Mouse (Mus musculus) kidney, embryonic 14.5 days (tissue): ENCODE data around the gene Arl6ip5. TPM values are rescaled to one million over a fixed set of nuclear protein-coding genes. Genes with fewer than 3 reads are reported as not detected.

Experiments
- ATAC-seq: fragments of 200-750 bp; cut with Nextera tagmentation; 2 replicates; pipeline ENCODE4 v1.8.0; 2017; ENCODE audit warnings: moderate number of reproducible peaks, mild to moderate bottlenecking, moderate TSS enrichment, moderate library complexity; ENCODE audit not compliant: low FRiP score, low TSS enrichment
- H3K27ac ChIP-seq: fragments of 300-500 bp; sonication (generic); 2 replicates; pipeline ENCODE4 v1.5.1; 2014; ENCODE audit warnings: low read depth, mild to moderate bottlenecking, low read length, moderate library complexity, mixed read lengths
- H3K27me3 ChIP-seq: fragments of 300-500 bp; sonication (generic); 2 replicates; pipeline ENCODE4 v1.6.1; 2014; ENCODE audit warnings: mild to moderate bottlenecking, low read length; ENCODE audit not compliant: control insufficient read depth, insufficient read depth
- H3K36me3 ChIP-seq: fragments of 300-500 bp; sonication (generic); 2 replicates; pipeline ENCODE4 v1.6.1; 2014; ENCODE audit warnings: low read length, mixed read lengths; ENCODE audit not compliant: control insufficient read depth, insufficient read depth
- H3K4me1 ChIP-seq: fragments of 300-500 bp; sonication (generic); 2 replicates; pipeline ENCODE4 v1.6.1; 2014; ENCODE audit warnings: low read length, mixed read lengths; ENCODE audit not compliant: control insufficient read depth, insufficient read depth
- H3K4me2 ChIP-seq: fragments of 300-500 bp; sonication (generic); replicated peaks from 2 replicates; pipeline ENCODE4 v1.6.1; 2014; ENCODE audit warnings: low read depth, mild to moderate bottlenecking, low read length
- H3K4me3 ChIP-seq: fragments of 300-500 bp; sonication (generic); 2 replicates; pipeline ENCODE4 v1.5.1; 2014; ENCODE audit warnings: mild to moderate bottlenecking, low read length
- H3K9ac ChIP-seq: fragments of 300-500 bp; sonication (generic); 2 replicates; pipeline ENCODE4 v1.6.1; 2014; ENCODE audit warnings: low read depth, mild to moderate bottlenecking, low read length, moderate library complexity
- H3K9me3 ChIP-seq: fragments of 300-500 bp; sonication (generic); 2 replicates; pipeline ENCODE4 v1.6.1; 2016; ENCODE audit warnings: low read length; ENCODE audit not compliant: control insufficient read depth
- WGBS: fragments of 180-500 bp; shearing (Covaris S2); extraction: QIAGEN DNeasy Blood & Tissue Kit; methylation state at CpG from one replicate; pipeline ENCODE4 v1.1.7; 2014; 5-methylcytosine and 5-hydroxymethylcytosine counted together
- polyA plus RNA-seq: library from polyadenylated mRNA; unstranded; fragments of >200 nt; fragmentation: Nextera tagmentation; extraction: Ambion mirVana; gene quantifications from 2 replicates; pipeline ENCODE4 v1.2.1, GENCODE M21; 2014

The Arl6ip5 gene
- polyA plus RNA-seq, 1 experiment from 2014 or later = 25.9 TPM

DNA sequence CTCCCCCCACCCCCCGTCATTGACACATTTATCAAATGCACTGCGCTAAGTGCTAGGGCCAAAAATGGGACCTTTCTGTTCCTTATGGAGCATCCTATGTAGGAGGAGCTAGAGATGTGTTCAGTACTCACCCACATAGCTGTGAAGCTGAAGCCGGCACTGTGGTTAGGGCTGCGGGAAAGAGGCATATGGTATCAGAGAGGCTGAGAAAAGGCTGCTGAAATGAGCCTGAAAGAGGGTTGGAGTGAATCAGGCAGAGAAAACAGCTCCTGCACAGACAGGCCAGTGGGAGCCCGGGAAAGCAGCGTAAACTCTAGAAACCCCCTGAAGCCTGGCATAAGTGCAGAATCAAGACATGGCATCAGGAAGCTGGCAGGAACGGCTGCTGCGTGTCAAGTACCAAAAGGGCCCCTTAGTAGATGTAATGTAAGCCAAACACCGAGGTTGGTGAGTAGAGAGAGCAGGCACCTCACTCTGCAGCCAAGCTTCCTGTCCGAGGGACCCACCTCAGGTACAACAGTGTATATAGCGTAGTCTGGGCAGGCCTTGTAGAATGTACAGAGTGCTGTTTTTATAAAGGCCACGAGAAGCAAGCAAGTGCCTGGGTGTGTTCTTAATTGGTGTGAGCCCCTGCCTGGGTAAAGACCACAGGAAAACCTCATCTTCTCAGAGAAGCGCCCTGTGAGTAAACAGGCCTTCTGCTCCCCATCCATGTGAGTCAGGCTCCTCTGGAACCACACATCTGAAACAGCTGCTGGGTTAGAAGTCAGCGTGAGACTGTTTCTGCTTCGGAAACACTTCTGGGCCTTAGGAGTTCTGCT lies 10.9 kb downstream of the Arl6ip5 start:
- Histone ChIP-seq H3K9ac (no peak overlapping the region), H3K27me3 (no peaks in the 10 kb centered on the region), H3K27ac (no peak overlapping the region), H3K4me2 (no peak overlapping the region), H3K4me3 (no peak overlapping the region), H3K4me1 (no peaks in the 10 kb centered on the region), H3K36me3 (no peaks in the 10 kb centered on the region), H3K9me3 (no peaks in the 10 kb centered on the region)
- WGBS = 71% methylated on average over 15 of the region's 15 CpGs
- no peak for ATAC-seq

GRCm38 (mm10) chr6:97222321-97222720 lies 11.8 kb downstream of the Arl6ip5 start:
- Histone ChIP-seq H3K4me1 (no peaks in the 10 kb centered on the region), H3K9ac (no peak overlapping the region), H3K4me2 (no peak overlapping the region), H3K36me3 (no peaks in the 10 kb centered on the region), H3K4me3 (no peak overlapping the region), H3K27me3 (no peaks in the 10 kb centered on the region), H3K9me3 (no peaks in the 10 kb centered on the region), H3K27ac (no peak overlapping the region)
- 0 out of 2 replicates have a peak, but pooled peaks have one; percentile 32 for ATAC-seq
- WGBS = 44% methylated on average over 6 of the region's 6 CpGs

GRCm38 (mm10) chr6:97222931-97223467 lies 12.5 kb downstream of the Arl6ip5 start:
- H3K9ac ChIP-seq = no peak overlapping the region
- no peaks in the 10 kb centered on the region for H3K4me1 ChIP-seq
- ATAC-seq = no peak
- no peaks in the 10 kb centered on the region for H3K27me3 ChIP-seq
- no peak overlapping the region for H3K4me3 ChIP-seq
- no peaks in the 10 kb centered on the region for H3K36me3 ChIP-seq
- H3K27ac ChIP-seq = no peak overlapping the region
- no peak overlapping the region for H3K4me2 ChIP-seq
- WGBS = 66% methylated on average over 5 of the region's 5 CpGs
- no peaks in the 10 kb centered on the region for H3K9me3 ChIP-seq

DNA sequence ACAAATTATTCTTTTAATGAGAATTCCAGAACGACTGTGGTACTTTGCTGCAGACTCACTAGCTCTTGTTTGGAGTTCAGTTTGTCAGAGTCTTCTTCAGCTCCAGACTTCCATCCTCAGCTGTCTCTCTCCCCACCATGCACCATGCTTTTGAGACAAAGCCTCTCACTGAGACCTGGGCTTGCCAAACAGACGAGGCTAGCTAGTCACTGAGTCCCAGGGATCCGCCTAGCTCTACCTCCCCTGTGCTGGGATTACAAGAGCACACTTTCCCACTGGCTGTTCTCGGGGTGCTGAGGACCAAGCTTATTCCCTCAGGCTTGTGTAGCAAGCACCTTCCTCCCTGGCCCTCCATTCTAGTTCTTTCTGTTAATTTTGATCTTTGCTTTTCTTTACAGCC lies 13.1 kb downstream of the Arl6ip5 start:
- H3K9ac ChIP-seq = no peak overlapping the region
- H3K4me3 ChIP-seq = no peak overlapping the region
- WGBS = 86% methylated on average over 4 of the region's 4 CpGs
- H3K27me3 ChIP-seq = no peaks in the 10 kb centered on the region
- ATAC-seq = no peak
- H3K36me3 ChIP-seq = no peaks in the 10 kb centered on the region
- no peak overlapping the region for H3K27ac ChIP-seq
- H3K4me2 ChIP-seq = no peak overlapping the region
- no peaks in the 10 kb centered on the region for H3K4me1 ChIP-seq
- H3K9me3 ChIP-seq = no peaks in the 10 kb centered on the region

DNA sequence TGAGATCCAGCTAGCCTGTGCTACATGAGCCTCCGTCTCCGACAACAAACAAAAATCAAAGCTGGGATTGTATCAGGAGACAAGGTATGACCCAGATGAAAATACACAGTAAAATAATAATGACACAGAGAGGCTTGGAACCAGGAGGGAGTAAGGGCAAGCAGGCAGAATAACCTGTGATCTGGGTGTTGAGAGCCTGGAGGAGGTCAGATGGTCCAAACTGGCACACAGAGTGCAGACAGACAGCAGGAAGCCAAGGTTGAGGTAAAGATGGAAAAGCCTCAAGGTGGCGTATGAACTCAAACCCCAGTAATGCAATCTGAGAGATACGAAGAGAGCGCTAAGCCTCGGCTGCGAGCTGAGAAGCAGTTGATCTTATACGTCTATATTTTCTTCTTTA lies 14.0 kb downstream of the Arl6ip5 start:
- WGBS = 91% methylated on average over 8 of the region's 8 CpGs
- Histone ChIP-seq H3K4me2 (no peak overlapping the region), H3K9me3 (no peaks in the 10 kb centered on the region), H3K4me3 (no peak overlapping the region), H3K27me3 (no peaks in the 10 kb centered on the region), H3K4me1 (no peaks in the 10 kb centered on the region), H3K27ac (no peak overlapping the region), H3K36me3 (no peaks in the 10 kb centered on the region; the same call in 1 of the 2 replicates), H3K9ac (no peak overlapping the region)
- no peak for ATAC-seq

- H3K9ac ChIP-seq = no peak overlapping the region
- H3K36me3 ChIP-seq = no peaks in the 10 kb centered on the region; the same call in 1 of the 2 replicates
- H3K27me3 ChIP-seq = no peaks in the 10 kb centered on the region
- ATAC-seq = no peak
- 71% methylated on average over 1 of the region's 1 CpGs for WGBS
- no peak overlapping the region for H3K4me3 ChIP-seq
- no peaks in the 10 kb centered on the region for H3K9me3 ChIP-seq
- no peak overlapping the region for H3K27ac ChIP-seq
- H3K4me2 ChIP-seq = no peak overlapping the region
- no peaks in the 10 kb centered on the region for H3K4me1 ChIP-seq
These were observed 15.6 kb downstream of the Arl6ip5 start for GRCm38 (mm10) chr6:97226083-97226491.

GRCm38 (mm10) chr6:97227067-97227847 lies 16.8 kb downstream of the Arl6ip5 start:
- Histone ChIP-seq H3K36me3 (no peaks in the 10 kb centered on the region; the same call in 1 of the 2 replicates), H3K4me2 (no peak overlapping the region), H3K27ac (no peak overlapping the region), H3K9me3 (no peaks in the 10 kb centered on the region), H3K4me1 (no peaks in the 10 kb centered on the region), H3K9ac (no peak overlapping the region), H3K4me3 (no peak overlapping the region), H3K27me3 (no peaks in the 10 kb centered on the region)
- ATAC-seq = no peak
- WGBS = 92% methylated on average over 9 of the region's 9 CpGs

GRCm38 (mm10) chr6:97234911-97235668 lies 24.6 kb downstream of the Arl6ip5 start:
- Histone ChIP-seq H3K4me2 (no peak overlapping the region), H3K9me3 (no peaks in the 10 kb centered on the region), H3K27me3 (no peaks in the 10 kb centered on the region), H3K27ac (no peak overlapping the region), H3K9ac (no peak overlapping the region), H3K36me3 (peaks cover 7% of the 10 kb centered on the region; the same call in 1 of the 2 replicates), H3K4me1 (no peaks in the 10 kb centered on the region), H3K4me3 (no peak overlapping the region)
- 80% methylated on average over 7 of the region's 7 CpGs for WGBS
- no peak for ATAC-seq
